Mouse (Mus musculus) bone marrow, adult 2 months (tissue): ENCODE results near the gene Spcs2.

Experiments used
- CTCF ChIP-seq: fragments of 200-500 bp; IDR thresholded peaks from 2 replicates; pipeline ENCODE4 v1.5.1; 2011; ENCODE audit warnings: low read length, control low read depth; ENCODE audit not compliant: control insufficient read depth, insufficient read depth
- POLR2A ChIP-seq: fragments of 200-500 bp; IDR thresholded peaks from 2 replicates; pipeline ENCODE4 v1.6.1; 2011; ENCODE audit warnings: low read depth, mild to moderate bottlenecking, control low read depth, low read length, borderline replicate concordance; ENCODE audit not compliant: control insufficient read depth

DNA sequence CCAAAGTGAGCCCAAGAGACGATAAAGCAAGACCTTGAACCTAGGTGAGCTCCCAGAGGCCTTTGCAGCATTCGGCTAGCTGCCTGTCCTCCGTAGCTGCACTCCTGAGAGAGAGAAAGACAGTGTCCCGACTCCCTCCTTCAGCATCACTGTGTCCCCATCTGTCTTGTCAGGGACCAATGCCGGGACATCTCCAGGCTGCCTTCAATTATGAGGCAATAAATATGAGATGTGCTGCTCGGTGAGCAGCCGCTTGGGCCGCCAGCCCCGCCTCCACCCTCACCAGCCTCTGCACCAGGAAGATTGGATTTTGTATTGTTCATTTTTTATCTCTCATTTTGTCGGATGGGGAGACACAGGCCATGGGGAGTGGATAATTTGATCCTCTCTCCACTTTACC, 72.4 kb downstream of the Spcs2 start:
- TF ChIP-seq CTCF = no peak
- no peak for TF ChIP-seq POLR2A
